Mouse (Mus musculus) gastrocnemius, adult 18-20 months (tissue): Measurements from ENCODE around the gene Ptpn11. TPM values are rescaled to one million over a fixed set of nuclear protein-coding genes. Genes with fewer than 3 reads are reported as not detected.

ENCODE experiments used
- DNase-seq: peaks from one replicate; pipeline ENCODE4 v3.0.0; 2021; ENCODE audit warnings: low spot score
- total RNA-seq, 2 experiments: library from RNA; stranded (reverse); gene quantifications; 2 replicates each; pipeline ENCODE4 v1.2.3; 2021

The Ptpn11 gene
- total RNA-seq, 2 experiments from 2014 or later, result 58.2 to 78.2 TPM

DNA sequence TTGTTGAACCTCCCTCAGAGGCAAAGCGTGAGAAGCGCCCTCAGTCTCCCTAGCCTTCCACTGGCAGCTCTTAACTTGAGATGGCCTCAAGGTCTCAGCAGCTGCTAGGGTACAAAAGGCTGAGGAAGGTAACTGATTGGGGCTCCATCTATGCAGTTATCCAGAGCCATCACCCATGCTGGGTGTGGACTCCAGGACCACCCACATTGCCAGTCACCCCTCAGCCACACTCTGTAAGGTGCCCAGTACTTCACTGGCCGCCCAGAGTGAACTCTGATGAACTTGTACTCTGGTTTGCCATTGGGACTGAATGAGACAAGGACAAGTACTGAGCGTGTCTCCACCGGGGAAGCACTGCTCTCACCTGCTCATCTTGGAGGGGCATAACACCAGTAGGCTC is 61.9 kb downstream of the Ptpn11 start:
- no peak for DNase-seq

DNA sequence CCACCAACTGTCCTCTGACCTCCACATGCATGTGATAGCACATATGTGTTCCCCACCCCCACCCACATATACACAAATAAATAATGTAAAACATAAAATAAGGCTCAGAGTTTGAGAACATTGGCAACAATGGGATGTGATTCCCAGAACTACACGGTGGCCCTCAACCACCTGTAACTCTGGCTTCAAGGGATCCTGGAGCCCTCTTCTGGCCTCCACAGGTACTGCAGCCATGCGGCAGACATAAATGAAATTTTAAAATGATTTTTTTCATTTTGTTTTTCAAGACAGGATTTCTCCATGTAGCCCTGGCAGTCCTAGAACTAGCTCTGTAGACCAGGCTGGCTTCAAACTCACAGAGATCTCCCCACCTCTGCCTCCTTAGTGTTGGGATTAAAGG is 65.1 kb downstream of the Ptpn11 start:
- DNase-seq, result no peak

DNA sequence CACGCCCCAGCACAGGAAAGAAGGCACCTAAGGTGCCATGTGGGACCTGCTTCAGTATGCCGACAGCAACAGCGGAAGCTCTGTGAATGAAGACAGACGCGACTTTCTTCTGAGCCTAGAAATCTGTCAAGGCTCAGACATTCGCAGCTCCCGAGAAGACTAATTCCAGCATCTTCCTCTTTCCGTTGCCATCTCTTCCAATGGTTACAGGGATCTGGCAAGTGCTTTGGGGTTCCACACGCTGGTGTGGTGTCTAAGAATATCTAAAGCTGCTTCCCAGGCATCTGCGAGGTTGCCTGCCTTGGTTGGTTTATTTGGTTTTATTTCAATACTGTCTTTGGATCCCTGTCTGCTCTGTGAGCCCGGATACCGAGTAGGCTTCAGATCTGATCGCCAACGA is 65.6 kb downstream of the Ptpn11 start:
- DNase-seq, result no peak

DNA sequence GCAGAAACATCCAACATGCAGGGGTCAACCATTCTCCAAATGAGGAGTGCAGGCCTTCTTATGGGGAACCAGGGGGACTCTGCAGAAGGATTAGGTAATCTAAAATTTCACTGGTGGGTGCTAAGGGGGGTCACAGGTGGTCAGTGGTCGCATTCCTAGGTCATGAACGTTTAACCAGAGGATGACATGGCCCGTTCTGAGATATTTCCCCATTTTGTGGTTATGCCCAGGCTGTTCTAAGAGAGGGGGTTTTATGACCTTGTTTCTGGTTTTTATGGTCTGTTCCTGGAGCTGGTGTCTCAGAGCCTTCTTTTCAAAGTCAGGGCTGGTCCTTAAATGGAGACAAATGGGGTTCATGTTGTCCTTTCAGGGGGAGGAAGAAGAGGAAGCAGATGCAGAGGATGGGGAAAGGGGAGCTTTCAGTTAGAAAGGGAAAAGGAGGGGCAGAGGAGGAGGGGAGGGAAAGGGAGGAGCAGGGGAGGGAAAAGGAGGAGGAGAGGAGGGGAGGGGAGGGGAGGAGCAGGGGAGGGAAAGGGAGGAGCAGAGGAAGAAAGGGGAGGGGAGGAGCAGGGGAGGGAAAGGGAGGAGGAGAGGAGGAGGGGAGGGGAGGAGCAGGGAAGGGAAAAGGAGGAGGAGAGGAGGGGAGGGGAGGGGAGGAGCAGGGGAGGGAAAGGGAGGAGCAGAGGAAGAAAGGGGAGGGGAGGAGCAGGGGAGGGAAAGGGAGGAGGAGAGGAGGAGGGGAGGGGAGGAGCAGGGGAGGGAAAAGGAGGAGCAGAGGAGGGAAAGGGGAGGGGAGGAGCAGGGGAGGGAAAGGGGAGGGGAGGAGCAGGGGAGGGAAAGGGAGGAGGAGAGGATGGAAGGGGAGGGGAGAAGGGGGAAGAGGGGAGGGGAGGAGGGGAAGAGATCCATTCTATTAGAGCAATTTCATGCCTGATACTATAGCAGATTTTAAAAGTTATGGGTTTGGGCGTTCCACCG is 66.7 kb downstream of the Ptpn11 start:
- no peak for DNase-seq

DNA sequence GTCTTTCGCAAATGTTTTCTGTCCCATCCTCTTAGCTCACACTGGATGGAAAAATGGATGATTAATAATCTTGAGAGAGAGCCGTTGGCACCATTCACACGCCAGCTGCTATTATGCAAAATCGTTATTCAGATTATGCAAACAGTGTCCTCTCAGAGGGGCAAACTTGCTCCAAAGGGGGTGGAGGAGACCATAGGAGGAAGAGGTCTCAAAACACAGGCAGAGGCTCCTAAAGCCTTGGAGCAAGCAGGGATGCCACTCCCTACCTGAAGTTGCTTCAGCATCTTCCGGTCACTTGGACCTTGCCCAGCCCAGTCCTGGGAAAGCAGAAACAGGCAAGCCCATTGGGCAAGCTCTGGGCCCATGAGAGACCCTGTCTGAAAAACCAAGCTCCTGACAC is 67.8 kb downstream of the Ptpn11 start:
- no peak for DNase-seq

DNA sequence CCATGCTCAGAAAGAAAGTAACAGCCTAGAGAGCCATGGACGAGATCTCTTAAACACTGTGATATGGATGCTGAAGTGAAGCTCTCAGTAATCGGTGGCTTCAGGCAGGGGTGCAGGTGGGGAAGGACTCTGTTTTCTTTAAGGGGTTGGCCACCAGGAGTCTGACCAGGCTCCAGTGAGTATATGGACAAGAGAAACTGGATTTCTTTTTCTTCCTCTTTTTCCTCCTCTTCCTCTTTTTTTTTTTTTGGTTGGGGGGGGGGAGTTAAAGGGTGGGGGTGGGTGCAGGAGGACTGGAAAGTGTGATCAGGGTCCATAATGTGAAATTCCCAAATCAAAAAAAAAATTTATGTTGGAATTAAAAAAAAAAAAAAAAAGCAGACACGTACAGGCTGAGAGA is 68.6 kb downstream of the Ptpn11 start:
- DNase-seq, result no peak

DNA sequence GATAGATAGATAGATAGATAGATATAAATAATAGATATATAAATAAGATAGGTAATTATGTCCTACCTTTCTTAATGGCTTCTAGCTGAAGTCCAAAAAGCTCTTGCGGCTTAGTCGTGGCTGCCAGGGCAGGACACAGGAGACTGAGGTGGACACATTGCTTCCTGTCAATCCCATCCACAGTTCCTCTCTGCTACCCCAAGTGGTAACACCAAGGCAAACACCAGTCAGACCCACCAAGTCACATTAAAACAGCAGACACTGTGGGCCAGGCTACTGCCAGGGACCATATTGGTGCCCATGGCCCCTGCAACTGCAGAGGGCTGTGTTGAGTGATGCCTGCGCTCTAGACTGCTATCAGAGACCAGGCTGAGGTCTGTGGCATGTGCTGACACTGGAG is 69.2 kb downstream of the Ptpn11 start:
- DNase-seq, result no peak

DNA sequence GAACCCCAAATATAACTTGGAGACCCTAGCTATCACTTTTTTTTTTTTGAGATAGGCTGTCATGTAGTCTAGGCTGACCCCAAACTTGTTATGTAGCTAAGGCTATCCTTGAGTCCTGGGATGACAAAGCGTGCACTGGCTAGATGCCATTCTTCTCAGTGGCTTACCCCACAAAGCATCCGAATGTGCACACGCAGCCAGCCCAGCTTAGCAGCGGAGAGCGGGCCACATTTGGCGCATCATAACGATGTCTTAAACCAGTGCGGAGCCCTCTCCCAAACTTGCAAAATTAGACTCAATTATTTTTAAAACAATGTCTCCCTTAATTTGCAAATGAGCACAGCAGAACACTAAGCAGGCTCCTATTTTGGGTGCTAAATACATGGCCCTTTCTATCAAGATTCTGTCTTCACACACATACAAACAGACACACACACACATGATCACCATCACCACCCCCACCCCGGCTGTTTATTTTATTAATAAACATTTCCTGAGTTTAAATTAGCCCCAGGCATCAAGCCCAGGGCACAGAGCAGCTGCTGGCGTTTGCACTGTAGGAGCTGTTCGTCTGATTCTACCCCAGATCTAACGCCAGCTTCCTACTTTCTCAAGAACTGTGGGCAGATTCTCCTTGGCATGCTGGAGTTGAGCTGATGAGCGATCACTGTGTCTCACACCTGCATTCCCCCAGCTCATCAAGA is 71.7 kb downstream of the Ptpn11 start:
- DNase-seq, result no peak

DNA sequence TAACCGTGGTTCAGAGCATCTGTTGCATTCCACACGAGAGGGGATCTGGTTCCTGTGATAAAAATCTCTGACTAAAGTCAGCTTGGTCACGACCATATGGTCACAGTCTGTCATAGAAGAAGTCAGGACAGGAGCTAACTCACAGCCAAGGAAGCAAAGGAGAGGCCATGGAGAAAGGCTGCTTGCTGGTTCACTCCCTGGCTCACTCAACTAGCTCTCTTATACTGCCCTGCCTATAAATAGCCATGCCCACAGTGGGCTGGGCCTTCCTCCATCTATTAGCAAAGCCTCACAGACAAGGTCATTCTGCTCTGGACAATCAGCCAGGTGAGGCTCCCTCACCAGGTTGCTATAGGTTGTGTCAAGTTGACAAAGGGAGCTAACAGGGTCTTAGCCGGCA is 72.9 kb downstream of the Ptpn11 start:
- DNase-seq, result no peak

DNA sequence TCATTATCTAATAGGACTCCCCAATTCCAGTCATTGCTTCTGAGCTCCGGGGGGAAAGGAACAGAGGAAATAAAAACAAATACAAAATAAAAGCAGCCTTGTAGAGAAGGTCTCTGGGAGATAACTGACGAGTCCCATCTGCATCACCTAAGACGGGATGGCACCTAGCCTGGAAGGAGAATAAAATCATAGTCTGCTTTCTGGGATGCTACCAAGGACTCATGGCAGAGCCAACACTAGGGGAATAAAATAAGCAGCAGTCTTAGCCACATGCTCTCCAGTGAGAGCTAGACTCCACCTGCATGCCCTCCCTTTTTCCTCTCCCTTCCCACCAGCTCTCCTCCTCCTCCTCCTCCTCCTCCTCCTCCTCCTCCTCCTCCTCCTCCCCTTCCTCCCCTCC is 74.3 kb downstream of the Ptpn11 start:
- no peak for DNase-seq

DNA sequence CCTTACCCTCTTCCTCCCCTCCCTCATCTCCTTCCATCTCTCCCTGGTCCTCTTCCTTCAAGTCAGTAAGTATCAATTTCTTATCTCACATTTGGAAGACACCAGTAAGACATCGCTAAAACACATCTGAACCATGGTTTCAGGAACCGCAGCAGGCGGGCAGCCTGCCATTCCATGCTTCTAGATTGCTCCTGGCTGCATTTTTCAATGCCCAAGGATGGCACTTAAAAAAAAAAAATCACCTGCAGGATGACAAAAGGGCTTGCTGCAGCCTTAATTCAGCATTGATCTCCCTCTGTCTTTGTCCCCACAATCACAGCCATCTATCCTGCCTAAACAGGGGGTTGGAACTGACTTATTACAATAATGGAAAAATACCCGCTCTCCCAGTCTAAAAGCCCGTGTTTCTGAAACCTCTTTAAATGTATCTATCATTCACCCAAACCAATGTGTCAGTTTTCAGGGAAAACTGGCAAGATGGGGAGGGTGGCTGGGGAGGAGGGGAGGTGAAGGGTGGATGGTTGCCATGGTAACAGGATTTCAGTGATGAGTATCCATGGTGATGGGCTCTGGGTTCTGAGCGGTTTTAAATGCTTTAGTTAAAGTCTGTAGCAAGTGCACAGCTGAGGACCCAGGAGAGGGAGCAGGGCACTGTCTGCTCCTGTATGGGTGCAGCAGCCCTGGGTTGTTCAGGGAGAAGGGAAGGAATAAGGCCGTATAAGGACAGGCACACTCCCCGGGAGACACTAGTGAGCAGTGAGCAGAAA is 75.6 kb downstream of the Ptpn11 start:
- no peak for DNase-seq

DNA sequence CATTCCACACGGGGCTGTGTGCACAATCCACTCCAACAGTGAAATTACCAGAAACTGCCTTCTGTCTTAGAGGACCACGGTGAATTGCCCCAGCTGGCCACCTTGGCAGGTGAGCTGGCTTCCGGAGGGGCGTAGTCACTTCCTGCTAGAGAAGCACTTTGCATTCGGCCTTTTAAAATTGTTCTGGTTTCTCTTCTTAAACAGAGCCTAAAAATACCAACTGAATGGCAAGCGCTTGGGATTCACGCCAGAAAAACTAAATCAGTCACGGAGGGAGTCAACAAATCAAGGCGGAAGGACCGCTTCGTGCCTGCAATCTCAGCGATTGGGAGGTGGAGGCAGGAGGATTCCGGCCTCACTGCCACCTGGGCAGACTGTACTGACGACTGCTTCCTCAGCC is 77.0 kb downstream of the Ptpn11 start:
- no peak for DNase-seq

DNA sequence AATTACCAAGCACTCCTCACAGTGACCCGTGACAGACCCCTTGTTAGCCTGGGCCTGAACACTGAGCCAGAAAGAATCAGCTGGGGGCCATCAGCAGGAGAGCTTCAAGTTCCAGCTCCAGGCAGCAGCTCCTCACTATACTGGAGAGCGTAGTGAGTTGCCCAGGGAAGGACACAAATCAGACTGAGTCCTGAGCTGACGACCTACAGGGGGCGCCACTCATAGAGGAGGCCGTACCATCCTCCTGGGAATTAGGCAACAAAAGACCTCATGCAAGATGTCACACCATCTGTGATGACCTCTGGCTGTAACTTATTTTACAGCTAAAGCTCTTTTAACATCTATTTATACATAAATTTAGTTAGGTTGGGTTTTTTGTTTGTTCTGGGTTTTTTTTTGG is 78.8 kb downstream of the Ptpn11 start:
- DNase-seq, result no peak

DNA sequence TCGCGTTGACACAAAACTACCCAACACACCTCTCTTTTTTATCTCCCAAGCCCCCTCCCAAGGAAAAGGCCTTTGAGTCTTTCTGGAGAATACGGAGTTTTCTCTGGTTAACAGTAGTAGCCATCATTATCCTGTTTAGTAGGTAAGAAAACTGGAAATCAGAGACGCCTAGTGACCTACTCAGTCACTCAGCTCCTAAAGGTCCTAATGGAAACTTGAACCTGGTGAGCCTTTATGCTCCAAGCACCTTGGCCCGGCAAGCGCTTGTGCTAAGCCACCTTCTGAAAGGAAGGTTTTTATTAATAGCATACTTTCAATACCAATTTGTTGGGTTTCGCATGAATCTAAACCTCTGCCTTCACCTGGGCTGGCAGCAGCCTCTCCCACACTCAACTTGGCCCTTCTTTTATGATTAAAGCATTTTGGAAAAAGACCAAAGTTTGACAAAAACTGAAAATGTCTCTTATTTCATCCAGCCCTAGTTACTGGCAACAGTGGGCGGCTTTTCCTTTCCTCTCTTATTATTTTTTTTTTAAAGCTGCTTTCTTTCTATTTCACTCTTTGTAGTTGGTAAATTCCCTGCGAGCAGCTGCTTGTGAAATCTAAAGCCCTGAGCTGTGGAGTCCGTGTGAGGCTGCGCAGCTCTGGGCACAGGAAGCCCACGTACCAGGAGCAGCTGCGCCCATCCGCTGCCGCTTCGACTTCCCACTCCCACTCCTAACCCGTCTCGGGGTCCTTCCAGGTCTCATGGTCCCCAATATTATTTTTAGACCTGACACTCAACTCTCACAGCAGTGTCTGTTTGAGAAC is 79.9 kb downstream of the Ptpn11 start:
- DNase-seq, result no peak

DNA sequence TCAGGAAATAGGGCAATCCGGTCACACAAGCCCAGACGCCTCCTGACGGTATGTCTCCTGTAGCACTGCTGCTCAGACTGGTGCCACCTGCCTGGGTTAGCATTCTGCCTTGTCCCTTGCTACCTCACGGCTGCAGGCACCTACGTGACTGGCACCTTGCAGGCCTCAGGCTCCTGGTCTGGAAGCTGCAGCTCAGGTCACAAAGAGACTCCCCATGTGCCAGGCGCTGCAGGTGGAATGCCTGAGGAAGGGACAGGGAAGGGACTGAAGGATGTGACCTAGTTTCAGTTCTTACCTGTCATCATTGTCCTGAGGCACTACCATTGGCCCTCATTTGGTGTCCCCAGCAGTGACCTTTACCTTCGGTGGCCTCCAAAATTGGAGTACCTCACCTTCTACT is 82.0 kb downstream of the Ptpn11 start:
- DNase-seq, result no peak

DNA sequence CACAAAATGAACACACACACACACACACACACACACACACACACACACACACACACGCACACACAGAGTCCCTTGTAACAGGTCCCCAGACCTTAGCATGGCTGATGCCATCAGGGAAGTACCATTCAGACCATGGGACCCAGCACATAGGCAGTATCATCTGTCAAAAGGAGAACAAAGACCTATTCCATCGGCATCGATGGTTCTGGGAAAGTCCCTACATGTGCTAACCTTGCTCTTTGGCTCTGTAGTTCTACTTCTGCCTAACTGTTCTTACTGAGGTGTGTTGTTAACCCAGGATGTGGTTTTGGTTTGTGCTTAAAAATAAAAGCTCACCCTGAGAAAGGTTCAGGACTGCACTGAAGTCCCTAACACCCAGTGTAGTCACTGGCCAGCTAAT is 84.3 kb downstream of the Ptpn11 start:
- no peak for DNase-seq

DNA sequence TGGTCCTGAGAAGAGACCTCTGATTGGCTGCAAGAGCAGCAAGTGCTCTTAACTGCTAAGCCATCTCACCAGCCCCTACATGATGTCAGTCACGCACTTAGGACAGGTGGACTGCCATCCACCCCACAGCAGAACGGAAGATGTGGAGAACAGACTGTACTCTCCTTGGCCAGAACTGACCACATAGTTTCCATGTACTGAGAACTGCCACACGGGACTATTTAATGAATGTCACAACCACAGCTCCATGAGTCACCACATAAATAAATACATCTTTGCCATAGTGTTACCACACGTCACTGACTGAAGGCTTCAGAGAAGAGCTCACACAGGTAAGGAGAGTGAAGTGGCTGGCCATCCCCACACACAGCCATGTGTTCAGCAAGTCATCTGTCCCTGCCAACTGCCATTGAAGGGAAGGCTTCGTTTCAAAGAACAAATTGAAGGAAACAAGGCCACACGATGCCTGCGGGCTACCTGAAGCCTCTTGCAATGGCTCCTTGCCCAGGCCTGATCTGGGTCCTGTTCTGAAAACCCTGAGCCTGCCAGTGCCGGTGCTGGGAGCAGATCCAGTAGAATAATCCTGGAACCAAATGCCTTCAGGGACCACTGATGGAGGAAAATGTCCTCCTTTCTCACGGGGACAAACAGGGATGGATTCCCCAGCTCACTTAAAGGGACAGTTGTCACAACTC is 90.2 kb downstream of the Ptpn11 start:
- DNase-seq, result no peak

DNA sequence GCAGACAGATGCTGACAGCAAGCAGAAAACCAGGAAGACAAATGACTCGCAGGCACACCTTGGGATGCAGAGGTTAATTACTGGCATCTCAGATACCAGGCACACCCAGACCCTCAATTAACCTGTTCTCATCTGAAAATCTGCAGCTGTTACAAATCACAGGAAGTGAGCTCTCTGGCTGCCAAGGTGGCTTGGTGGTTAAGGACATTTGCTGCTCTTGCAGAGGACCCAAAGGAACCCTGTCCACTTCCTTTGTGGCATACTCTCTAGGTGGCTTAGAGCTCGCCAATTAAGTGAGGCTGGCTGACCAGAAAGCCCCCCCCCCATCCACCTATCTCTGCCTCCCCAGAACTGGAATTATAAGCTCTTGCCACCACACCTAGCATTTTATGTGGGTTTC is 91.1 kb downstream of the Ptpn11 start:
- DNase-seq, result no peak

DNA sequence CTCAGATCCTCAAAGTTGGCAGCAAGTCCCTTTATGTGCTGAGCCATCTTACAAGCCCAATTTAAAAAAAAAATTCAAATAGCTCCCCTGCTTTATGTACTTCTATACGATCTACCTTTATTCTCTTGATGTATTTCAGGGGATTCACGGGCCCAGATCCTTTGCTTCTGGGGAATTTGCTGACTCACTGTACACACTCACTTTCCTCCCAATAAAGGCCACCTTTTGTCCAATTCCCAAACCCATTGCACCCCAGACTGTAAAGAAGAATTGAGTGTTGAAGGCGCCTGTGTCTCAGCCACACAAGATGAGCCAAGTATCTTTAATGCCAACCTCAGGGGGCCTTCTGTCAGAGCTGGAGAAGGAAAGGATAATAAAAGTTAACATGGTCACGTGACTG is 93.2 kb downstream of the Ptpn11 start:
- DNase-seq, result no peak

DNA sequence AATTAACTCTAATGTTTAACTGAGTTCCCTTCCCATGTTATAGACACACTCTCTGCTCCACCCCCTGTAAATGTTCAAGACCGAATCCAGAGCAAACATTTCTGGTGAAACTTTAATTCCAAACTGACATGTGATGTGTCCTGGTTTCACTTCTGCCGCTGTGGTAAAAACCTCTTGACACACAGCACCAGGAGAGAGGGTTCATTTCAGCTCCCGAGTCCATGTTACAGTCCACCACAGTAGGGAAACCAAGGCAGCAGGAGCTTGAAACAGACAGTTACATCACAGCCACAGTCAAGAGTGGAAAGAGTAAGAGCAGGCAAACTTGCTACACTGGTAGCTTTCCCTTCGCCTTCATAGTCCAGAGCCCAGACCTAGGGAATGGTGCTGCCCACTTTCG is 94.5 kb downstream of the Ptpn11 start:
- DNase-seq, result no peak

DNA sequence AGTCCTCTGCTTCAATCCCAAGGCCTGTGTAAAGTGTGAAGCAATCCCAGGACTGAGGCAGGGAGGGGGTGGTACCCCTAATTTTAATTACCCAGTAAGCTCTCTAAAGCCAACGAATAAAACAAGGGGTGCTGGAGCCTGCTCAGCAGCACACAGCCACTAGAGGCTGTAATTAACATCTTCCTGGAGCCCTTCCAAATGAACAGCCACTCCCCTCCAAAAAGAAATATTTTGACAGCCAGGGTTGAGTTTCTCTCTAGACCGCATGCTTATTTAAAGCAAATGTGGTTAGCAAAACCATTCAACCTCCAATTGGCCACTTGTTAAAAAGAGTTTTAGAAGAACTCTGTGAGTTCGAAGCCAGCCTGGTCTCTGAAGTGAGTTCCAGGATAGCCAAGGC is 97.9 kb downstream of the Ptpn11 start:
- no peak for DNase-seq
